Mouse (Mus musculus) fibroblast of lung, adult 2 months (primary cell): ENCODE data around the gene Svip.

Experiments used
- DNase-seq: peaks from one replicate; pipeline ENCODE4 v3.0.0-alpha.2; 2011; ENCODE audit warnings: low read depth

The Svip gene

GRCm38 (mm10) chr7:52005511-52006295 is at the start of gene Svip:
Svip (minus strand) TSS chr7:52006018.
- DNase-seq: peak; percentile 24

GRCm38 (mm10) chr7:52037600-52038582 is 32.1 kb upstream of the Svip start:
- DNase-seq: peak; percentile 7

GRCm38 (mm10) chr7:52024050-52024626 is 18.3 kb upstream of the Svip start:
- no peak for DNase-seq

GRCm38 (mm10) chr7:52022039-52022438 is 16.2 kb upstream of the Svip start:
- no peak for DNase-seq

GRCm38 (mm10) chr7:52015628-52016027 is 9.8 kb upstream of the Svip start, which contains the start of gene 1700015G11Rik:
1700015G11Rik (minus strand) TSS chr7:52015728.
- no peak for DNase-seq

- no peak for DNase-seq
These were observed 9.4 kb upstream of the Svip start for GRCm38 (mm10) chr7:52015180-52015579.

GRCm38 (mm10) chr7:52013457-52013856 is 7.6 kb upstream of the Svip start:
- DNase-seq: no peak

GRCm38 (mm10) chr7:52007138-52007537 is 1.3 kb upstream of the Svip start:
- DNase-seq: no peak

- DNase-seq: no peak
These were observed 445 bp upstream of the Svip start for GRCm38 (mm10) chr7:52006296-52006630.

- DNase-seq: no peak
These were observed 14.8 kb downstream of the Svip start for GRCm38 (mm10) chr7:51991020-51991419.

- no peak for DNase-seq
These were observed 18.9 kb downstream of the Svip start for GRCm38 (mm10) chr7:51986909-51987308.

- no peak for DNase-seq
These were observed 20.1 kb downstream of the Svip start for GRCm38 (mm10) chr7:51985763-51986162.

GRCm38 (mm10) chr7:51982303-51982702 is 23.5 kb downstream of the Svip start:
- DNase-seq: no peak

GRCm38 (mm10) chr7:51979271-51979670 is 26.5 kb downstream of the Svip start:
- DNase-seq: no peak

GRCm38 (mm10) chr7:51975181-51975580 is 30.6 kb downstream of the Svip start:
- no peak for DNase-seq

- no peak for DNase-seq
These were observed 32.3 kb downstream of the Svip start for GRCm38 (mm10) chr7:51973526-51973925.

GRCm38 (mm10) chr7:51973091-51973490 is 32.7 kb downstream of the Svip start:
- no peak for DNase-seq

GRCm38 (mm10) chr7:51972252-51972855 is 33.5 kb downstream of the Svip start:
- no peak for DNase-seq

GRCm38 (mm10) chr7:51969379-51969778 is 36.4 kb downstream of the Svip start:
- DNase-seq: peak; percentile 27

- peak; percentile 55 for DNase-seq
These were observed 38.2 kb downstream of the Svip start for GRCm38 (mm10) chr7:51967581-51967980.

- DNase-seq: no peak
These were observed 41.1 kb downstream of the Svip start for GRCm38 (mm10) chr7:51964681-51965080.
